Mouse (Mus musculus): ENCODE measurements around the gene Golph3.

GRCm38 (mm10) chr15:12315996-12316395, 5.3 kb upstream of the Golph3 start:
- TF ChIP-seq CTCF (IDR thresholded peaks at IDR 0.05; ENCODE audit: borderline replicate concordance, insufficient read depth, low read length) (no peak), POLR2A (IDR thresholded peaks at IDR 0.05; ENCODE audit: low read depth, low read length) (no peak)
